Mouse (Mus musculus) cortical plate, adult 2 months (tissue): ENCODE measurements around the gene Atp2b4.

ENCODE experiments used
- CTCF ChIP-seq: fragments of 200-500 bp; IDR thresholded peaks from 2 replicates; pipeline ENCODE4 v1.5.1; 2011; ENCODE audit warnings: mild to moderate bottlenecking, control low read depth, low read length; ENCODE audit not compliant: insufficient read depth; ENCODE audit errors: extremely low read depth
- POLR2A ChIP-seq: fragments of 200-500 bp; IDR thresholded peaks from 2 replicates; pipeline ENCODE4 v1.6.1; 2011; ENCODE audit warnings: mild to moderate bottlenecking, low read length, control low read depth; ENCODE audit not compliant: insufficient read depth; ENCODE audit errors: extremely low read depth

- TF ChIP-seq CTCF: no peak
- TF ChIP-seq POLR2A: peak; percentile 67
Measured at GRCm38 (mm10) chr1:133800948-133801393, at the start of gene Atp2b4.
